Mouse (Mus musculus): ENCODE measurements around the gene Rtn4ip1.

Rtn4ip1 gene

GRCm38 (mm10) chr10:44002004-44002940 is 100.7 kb downstream of the Rtn4ip1 start:
- no peak for DNase-seq (ENCODE audit: low read depth, low spot score)

- no peak for DNase-seq (ENCODE audit: low read depth, low spot score)
Measured at GRCm38 (mm10) chr10:44002995-44003524, 101.5 kb downstream of the Rtn4ip1 start.

GRCm38 (mm10) chr10:44003551-44004151 is 102.0 kb downstream of the Rtn4ip1 start:
- no peak for DNase-seq (ENCODE audit: low read depth, low spot score)

GRCm38 (mm10) chr10:44004221-44004751 is 102.7 kb downstream of the Rtn4ip1 start:
- DNase-seq (ENCODE audit: low read depth, low spot score) = no peak

- DNase-seq (ENCODE audit: low read depth, low spot score) = no peak
Measured at GRCm38 (mm10) chr10:44005677-44006641, 104.4 kb downstream of the Rtn4ip1 start.

Data from telencephalon, adult 2 months (tissue).